Mouse (Mus musculus) intestine, postnatal 0 days (tissue): Measurements from ENCODE around the gene Cfap157. TPM values are rescaled to one million over a fixed set of nuclear protein-coding genes. Genes with fewer than 3 reads are reported as not detected.

Experiments used
- ATAC-seq: fragments of 200-750 bp; cut with Nextera tagmentation; 2 replicates; pipeline ENCODE4 v1.8.0; 2017; ENCODE audit warnings: mild to moderate bottlenecking, moderate TSS enrichment, moderate library complexity
- H3K27ac ChIP-seq: fragments of 300-500 bp; sonication (generic); 2 replicates; pipeline ENCODE4 v1.5.1; 2014; ENCODE audit warnings: mild to moderate bottlenecking, low read depth, low read length, moderate library complexity
- H3K27me3 ChIP-seq: fragments of 300-500 bp; sonication (generic); replicated peaks from 2 replicates; pipeline ENCODE4 v1.6.1; 2014; ENCODE audit warnings: low read length, mixed read lengths; ENCODE audit not compliant: control insufficient read depth, insufficient read depth
- H3K36me3 ChIP-seq: fragments of 300-500 bp; sonication (generic); 2 replicates; pipeline ENCODE4 v1.6.1; 2014; ENCODE audit warnings: mild to moderate bottlenecking, moderate library complexity; ENCODE audit not compliant: control insufficient read depth, insufficient read depth
- H3K4me1 ChIP-seq: fragments of 300-500 bp; sonication (generic); replicated peaks from 2 replicates; pipeline ENCODE4 v1.6.1; 2014; ENCODE audit warnings: antibody characterized with exemption, low read length, mixed read lengths; ENCODE audit not compliant: control insufficient read depth, insufficient read depth
- H3K4me2 ChIP-seq: fragments of 300-500 bp; sonication (generic); replicated peaks from 2 replicates; pipeline ENCODE4 v1.6.1; 2014; ENCODE audit warnings: low read depth, mild to moderate bottlenecking, moderate library complexity
- H3K4me3 ChIP-seq: fragments of 300-500 bp; sonication (generic); 2 replicates; pipeline ENCODE4 v1.5.1; 2014; ENCODE audit warnings: low read depth, low read length
- H3K9ac ChIP-seq: fragments of 300-500 bp; sonication (generic); 2 replicates; pipeline ENCODE4 v1.6.1; 2014; ENCODE audit warnings: mild to moderate bottlenecking, low read depth, low read length
- H3K9me3 ChIP-seq: fragments of 300-500 bp; sonication (generic); 2 replicates; pipeline ENCODE4 v1.6.1; 2016; ENCODE audit warnings: mixed run types; ENCODE audit not compliant: control insufficient read depth
- CTCF ChIP-seq: sonication (generic); IDR thresholded peaks from 2 replicates; pipeline ENCODE4 v1.5.1; 2016; ENCODE audit warnings: low read depth, mild to moderate bottlenecking, control low read depth, antibody characterized with exemption, moderate library complexity
- WGBS: fragments of 180-500 bp; shearing (Covaris S2); extraction: QIAGEN DNeasy Blood & Tissue Kit; methylation state at CpG from one replicate; pipeline ENCODE4 v1.1.7; 2014; 5-methylcytosine and 5-hydroxymethylcytosine counted together
- polyA plus RNA-seq: library from polyadenylated mRNA; unstranded; fragments of >200 nt; fragmentation: Nextera tagmentation; extraction: Ambion mirVana; gene quantifications from 2 replicates; pipeline ENCODE4 v1.2.1, GENCODE M21; 2015

The Cfap157 gene
- polyA plus RNA-seq, 1 experiment from 2014 or later: 0.76 TPM

DNA sequence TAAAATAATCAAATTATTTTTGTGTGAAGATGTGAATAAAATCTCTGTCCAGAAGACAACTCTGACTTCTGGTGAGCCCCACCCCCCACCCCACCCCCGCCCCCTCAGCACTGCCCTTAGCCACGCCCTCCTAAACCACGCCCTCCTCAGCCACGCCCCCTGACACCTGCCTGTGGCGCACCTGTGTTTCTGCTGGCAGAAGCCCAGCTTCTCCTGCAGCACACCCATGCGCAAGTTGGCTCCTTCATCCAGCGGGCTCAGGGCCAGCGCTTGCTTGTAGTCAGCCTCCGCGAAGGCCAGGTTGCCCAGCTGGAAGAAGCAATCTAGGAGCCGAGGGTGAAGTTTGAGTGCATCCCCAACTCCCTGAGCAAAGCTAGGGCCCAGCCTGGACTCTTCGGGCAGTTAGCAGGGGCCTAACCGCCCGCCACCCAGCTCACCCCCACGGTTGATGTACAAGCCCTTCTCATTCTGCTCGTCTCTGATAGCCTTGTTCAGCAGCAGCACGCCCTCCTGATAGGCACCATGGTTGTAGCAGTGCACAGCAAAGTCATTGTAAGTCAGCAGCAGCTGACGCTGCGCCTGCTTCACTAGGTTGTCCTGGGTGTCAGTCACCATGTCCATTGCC is 15.5 kb downstream of the Cfap157 start:
- no peak overlapping the region for H3K4me2 ChIP-seq
- H3K9me3 ChIP-seq: no peaks in the 10 kb centered on the region
- H3K4me1 ChIP-seq: no peaks in the 10 kb centered on the region; the same call in 1 of the 2 replicates
- H3K27me3 ChIP-seq: no peaks in the 10 kb centered on the region
- no peak overlapping the region for H3K9ac ChIP-seq
- WGBS: 45% methylated on average over 19 of the region's 19 CpGs
- no peak for TF ChIP-seq CTCF
- H3K27ac ChIP-seq: no peak overlapping the region
- ATAC-seq: peak; percentile 31; the same call in 1 of the 2 replicates
- H3K4me3 ChIP-seq: no peak overlapping the region
- H3K36me3 ChIP-seq: no peaks in the 10 kb centered on the region

DNA sequence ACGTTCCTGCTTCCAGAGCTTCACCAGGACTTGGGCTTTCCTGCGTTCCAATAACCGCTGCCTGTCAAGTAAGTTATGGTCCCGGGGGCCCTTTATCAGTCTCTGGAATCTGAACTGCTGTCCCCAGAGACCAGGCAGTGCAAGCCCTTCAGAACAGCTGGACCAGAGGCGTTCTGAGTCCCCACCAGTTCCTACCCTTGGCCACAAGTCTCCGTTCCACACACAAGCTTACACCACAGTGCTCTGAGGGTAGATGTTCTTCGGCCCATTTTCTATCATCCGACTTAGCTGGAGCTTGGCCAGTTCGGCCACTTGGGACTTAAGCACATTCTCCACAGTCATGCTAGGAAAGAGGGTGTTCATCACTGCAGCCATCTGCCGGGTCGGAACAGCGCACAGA is 17.0 kb downstream of the Cfap157 start:
- ATAC-seq: no peak
- Histone ChIP-seq H3K9me3 (no peaks in the 10 kb centered on the region), H3K4me2 (no peak overlapping the region), H3K4me1 (no peaks in the 10 kb centered on the region; the same call in 1 of the 2 replicates), H3K4me3 (no peak overlapping the region), H3K27ac (no peak overlapping the region), H3K9ac (no peak overlapping the region), H3K36me3 (peaks cover 10% of the 10 kb centered on the region; the same call in 1 of the 2 replicates), H3K27me3 (no peaks in the 10 kb centered on the region)
- 73% methylated on average over 12 of the region's 12 CpGs for WGBS
- no peak for TF ChIP-seq CTCF

DNA sequence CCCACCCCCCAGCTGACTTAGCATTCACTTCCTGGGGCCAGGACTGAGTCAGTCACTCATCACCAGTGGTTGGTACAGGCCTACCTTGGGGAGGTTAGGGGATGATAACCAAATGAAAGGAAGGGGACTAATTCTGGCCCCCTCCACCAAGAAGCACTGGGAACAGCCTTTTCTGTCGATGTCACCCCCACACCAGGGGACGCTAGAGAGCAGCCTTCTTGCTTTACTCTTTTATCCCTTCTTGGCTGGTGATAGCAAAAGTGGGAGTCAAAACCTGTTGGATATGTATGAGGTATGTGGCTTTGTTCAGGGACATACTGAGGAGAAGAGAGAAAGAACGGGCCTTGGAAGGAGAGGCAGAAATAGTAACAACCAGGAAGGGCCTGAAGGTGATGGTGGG is 20.9 kb downstream of the Cfap157 start:
- no peak overlapping the region for H3K9ac ChIP-seq
- H3K4me1 ChIP-seq: no peaks in the 10 kb centered on the region
- H3K36me3 ChIP-seq: peaks cover 37% of the 10 kb centered on the region; the same call in 1 of the 2 replicates
- peak; percentile 63 for TF ChIP-seq CTCF
- no peak for ATAC-seq
- H3K4me2 ChIP-seq: no peak overlapping the region
- WGBS: 80% methylated on average over 3 of the region's 3 CpGs
- no peak overlapping the region for H3K27ac ChIP-seq
- H3K4me3 ChIP-seq: no peak overlapping the region
- H3K27me3 ChIP-seq: no peaks in the 10 kb centered on the region
- H3K9me3 ChIP-seq: no peaks in the 10 kb centered on the region

DNA sequence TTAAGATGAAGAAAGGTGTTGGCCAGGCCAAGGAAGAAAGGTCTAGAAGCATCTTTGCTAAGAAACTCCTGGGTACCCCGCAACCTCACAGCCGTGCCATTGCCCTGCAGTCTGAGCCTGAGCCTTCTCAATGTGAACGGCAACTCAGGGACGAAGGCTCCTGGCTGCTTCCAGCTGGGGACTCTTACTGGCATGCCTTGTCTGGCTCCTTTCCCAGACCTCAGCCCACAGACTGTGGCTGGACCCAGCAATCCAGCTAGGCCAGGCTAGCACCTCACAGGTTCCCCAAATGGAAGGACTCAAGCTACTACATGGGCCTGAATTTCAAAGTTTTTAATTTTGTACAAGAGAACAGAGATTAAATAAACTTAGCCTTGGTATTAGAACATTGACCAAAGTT is 22.4 kb downstream of the Cfap157 start:
- no peaks in the 10 kb centered on the region for H3K27me3 ChIP-seq
- 89% methylated on average over 4 of the region's 4 CpGs for WGBS
- no peak for ATAC-seq
- no peak overlapping the region for H3K4me3 ChIP-seq
- H3K4me2 ChIP-seq: no peak overlapping the region
- no peak overlapping the region for H3K9ac ChIP-seq
- H3K9me3 ChIP-seq: no peaks in the 10 kb centered on the region
- no peak for TF ChIP-seq CTCF
- H3K27ac ChIP-seq: no peak overlapping the region
- peaks cover 37% of the 10 kb centered on the region; the same call in 1 of the 2 replicates for H3K36me3 ChIP-seq
- no peaks in the 10 kb centered on the region; the same call in 1 of the 2 replicates for H3K4me1 ChIP-seq

DNA sequence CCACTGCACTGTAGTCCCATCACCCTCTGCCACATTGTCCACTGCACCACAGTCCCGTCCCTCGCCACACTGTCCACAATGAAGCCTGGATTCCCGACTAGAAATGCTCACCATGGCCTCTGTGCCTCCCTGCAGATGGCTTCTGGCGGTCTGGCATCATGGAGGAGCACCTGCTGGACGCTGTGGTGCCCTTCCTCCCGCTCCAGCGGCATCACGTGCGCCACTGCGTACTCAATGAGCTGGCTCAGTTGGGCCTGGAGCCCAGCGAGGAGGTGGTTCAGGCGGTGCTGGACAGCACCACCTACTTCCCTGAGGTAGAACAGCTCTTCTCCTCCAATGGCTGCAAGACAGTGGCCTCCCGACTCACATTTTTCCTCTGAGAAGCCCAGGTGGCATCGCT is 22.9 kb downstream of the Cfap157 start:
- Histone ChIP-seq H3K36me3 (peaks cover 37% of the 10 kb centered on the region; the same call in 1 of the 2 replicates), H3K4me2 (no peak overlapping the region), H3K9me3 (no peaks in the 10 kb centered on the region), H3K4me1 (no peaks in the 10 kb centered on the region; the same call in 1 of the 2 replicates), H3K9ac (no peak overlapping the region), H3K4me3 (no peak overlapping the region), H3K27ac (no peak overlapping the region), H3K27me3 (no peaks in the 10 kb centered on the region)
- TF ChIP-seq CTCF: no peak
- ATAC-seq: no peak
- 87% methylated on average over 14 of the region's 14 CpGs for WGBS

DNA sequence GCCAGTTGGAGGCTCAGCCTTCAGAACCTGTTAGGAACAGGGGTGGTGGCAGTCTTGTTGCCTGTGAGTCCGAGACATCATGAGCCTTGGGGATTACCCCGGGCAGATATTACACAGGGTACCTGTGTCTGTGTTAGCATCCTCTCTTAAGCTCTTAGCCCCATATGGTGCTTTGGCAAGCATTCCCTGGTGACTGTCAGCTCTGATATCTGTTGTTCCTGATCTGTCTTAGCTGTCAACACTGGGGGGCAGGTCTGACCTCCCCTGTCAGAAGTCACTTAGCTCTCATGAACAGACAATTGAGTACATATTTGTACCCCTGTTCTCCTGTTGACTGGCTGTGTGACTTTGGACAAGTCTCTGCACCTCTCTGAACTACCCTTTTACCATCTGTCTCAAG is 25.2 kb downstream of the Cfap157 start:
- H3K4me3 ChIP-seq: no peak overlapping the region
- no peaks in the 10 kb centered on the region for H3K9me3 ChIP-seq
- peaks cover 44% of the 10 kb centered on the region; the same call in 1 of the 2 replicates for H3K36me3 ChIP-seq
- H3K27ac ChIP-seq: no peak overlapping the region
- no peak overlapping the region for H3K9ac ChIP-seq
- no peak overlapping the region for H3K4me2 ChIP-seq
- WGBS: 84% methylated on average over 2 of the region's 2 CpGs
- no peaks in the 10 kb centered on the region; the same call in 1 of the 2 replicates for H3K4me1 ChIP-seq
- TF ChIP-seq CTCF: no peak
- no peak for ATAC-seq
- H3K27me3 ChIP-seq: no peaks in the 10 kb centered on the region
